Mouse (Mus musculus) brown adipose tissue, adult 24 weeks (tissue): ENCODE data around the gene Klf3. TPM values are rescaled to one million over a fixed set of nuclear protein-coding genes. Genes with fewer than 3 reads are reported as not detected.

Experiments
- H3K27ac ChIP-seq: fragments of 200-500 bp; replicated peaks from 2 replicates; pipeline ENCODE4 v1.5.1; 2012; ENCODE audit warnings: low read depth, mild to moderate bottlenecking, low read length
- H3K4me1 ChIP-seq: fragments of 200-500 bp; 2 replicates; pipeline ENCODE4 v1.6.1; 2012; ENCODE audit warnings: low read length, mixed read lengths; ENCODE audit not compliant: control insufficient read depth, insufficient read depth, insufficient read length
- H3K4me3 ChIP-seq: fragments of 200-500 bp; 2 replicates; pipeline ENCODE4 v1.5.1; 2012; ENCODE audit warnings: low read depth, mild to moderate bottlenecking, low read length, moderate library complexity; ENCODE audit not compliant: insufficient read depth
- polyA plus RNA-seq: library from polyadenylated mRNA; stranded (reverse); fragments of >200 nt; gene quantifications from 2 replicates; pipeline ENCODE4 v1.2.4, GENCODE M21; 2012; ENCODE audit not compliant: missing spikeins, insufficient read depth, insufficient read length

The Klf3 gene
- polyA plus RNA-seq, 1 experiment, result 33.5 TPM

DNA sequence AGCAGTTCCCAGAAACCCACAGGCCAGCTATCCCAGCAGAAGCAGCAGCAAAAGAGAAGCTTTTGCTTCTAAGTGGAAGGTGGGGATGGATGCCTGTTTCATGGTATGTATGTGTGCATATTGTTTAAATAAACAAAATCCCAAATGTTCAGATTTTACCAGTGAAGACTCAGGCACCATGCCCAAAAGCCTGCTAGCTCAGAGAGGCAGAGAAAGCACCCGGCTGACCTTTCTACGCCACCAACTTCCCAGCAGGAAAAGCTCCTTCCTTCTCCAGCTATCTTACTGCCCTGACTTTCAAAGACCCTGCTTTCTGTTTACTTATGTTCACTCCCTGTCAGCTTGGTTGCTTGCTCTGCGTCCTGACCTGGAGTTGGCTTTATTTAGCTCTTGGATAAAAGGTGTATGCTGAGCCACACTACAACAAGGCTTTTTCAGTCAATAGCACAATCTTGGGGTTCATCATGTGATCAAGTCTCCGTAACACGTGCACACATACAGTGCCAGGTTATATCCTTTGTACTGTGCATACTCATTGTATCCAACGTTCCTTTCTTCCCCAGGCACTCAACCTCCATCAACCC lies 35.9 kb downstream of the Klf3 start:
- Histone ChIP-seq H3K27ac (no peak overlapping the region), H3K4me3 (no peak overlapping the region), H3K4me1 (no peaks in the 10 kb centered on the region)

- no peak overlapping the region for H3K4me3 ChIP-seq
- no peak overlapping the region for H3K27ac ChIP-seq
- H3K4me1 ChIP-seq, result no peaks in the 10 kb centered on the region
Measured at GRCm38 (mm10) chr5:64840087-64840486, 36.9 kb downstream of the Klf3 start.

GRCm38 (mm10) chr5:64844622-64845021 lies 41.4 kb downstream of the Klf3 start:
- Histone ChIP-seq H3K4me3 (no peak overlapping the region), H3K27ac (no peak overlapping the region), H3K4me1 (no peaks in the 10 kb centered on the region)

- H3K4me3 ChIP-seq, result no peak overlapping the region
- H3K4me1 ChIP-seq, result no peaks in the 10 kb centered on the region
- H3K27ac ChIP-seq, result no peak overlapping the region
Measured at GRCm38 (mm10) chr5:64847305-64847704, 44.1 kb downstream of the Klf3 start.

GRCm38 (mm10) chr5:64849892-64850291 lies 46.7 kb downstream of the Klf3 start:
- no peak overlapping the region for H3K4me3 ChIP-seq
- no peak overlapping the region for H3K27ac ChIP-seq
- no peaks in the 10 kb centered on the region; the same call in 1 of the 2 replicates for H3K4me1 ChIP-seq

- H3K4me1 ChIP-seq, result no peaks in the 10 kb centered on the region; the same call in 1 of the 2 replicates
- H3K4me3 ChIP-seq, result no peak overlapping the region
- H3K27ac ChIP-seq, result no peak overlapping the region
Measured at GRCm38 (mm10) chr5:64852656-64853398, 49.6 kb downstream of the Klf3 start.

DNA sequence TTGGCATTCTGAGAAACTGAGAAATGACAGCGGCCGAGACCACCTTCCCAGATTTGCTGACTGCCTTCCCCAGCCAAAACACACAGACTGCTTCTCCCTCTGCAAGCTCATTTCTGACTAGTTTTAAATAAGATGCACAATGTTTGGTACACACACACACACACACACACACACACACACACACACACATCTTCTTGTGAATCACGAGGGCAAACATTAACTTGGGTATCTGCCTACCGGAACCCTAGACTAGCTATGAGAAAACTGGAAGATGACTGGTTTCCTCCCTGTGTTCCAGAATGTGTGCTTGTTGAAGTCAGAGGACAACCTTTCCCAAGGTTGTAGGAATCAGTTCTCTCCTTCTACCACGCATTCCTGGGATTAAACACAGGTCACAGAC lies 50.2 kb downstream of the Klf3 start:
- no peaks in the 10 kb centered on the region; the same call in 1 of the 2 replicates for H3K4me1 ChIP-seq
- H3K4me3 ChIP-seq, result no peak overlapping the region
- no peak overlapping the region for H3K27ac ChIP-seq

GRCm38 (mm10) chr5:64855199-64855598 lies 52.0 kb downstream of the Klf3 start:
- Histone ChIP-seq H3K27ac (no peak overlapping the region), H3K4me1 (no peaks in the 10 kb centered on the region; the same call in 1 of the 2 replicates), H3K4me3 (no peak overlapping the region)

DNA sequence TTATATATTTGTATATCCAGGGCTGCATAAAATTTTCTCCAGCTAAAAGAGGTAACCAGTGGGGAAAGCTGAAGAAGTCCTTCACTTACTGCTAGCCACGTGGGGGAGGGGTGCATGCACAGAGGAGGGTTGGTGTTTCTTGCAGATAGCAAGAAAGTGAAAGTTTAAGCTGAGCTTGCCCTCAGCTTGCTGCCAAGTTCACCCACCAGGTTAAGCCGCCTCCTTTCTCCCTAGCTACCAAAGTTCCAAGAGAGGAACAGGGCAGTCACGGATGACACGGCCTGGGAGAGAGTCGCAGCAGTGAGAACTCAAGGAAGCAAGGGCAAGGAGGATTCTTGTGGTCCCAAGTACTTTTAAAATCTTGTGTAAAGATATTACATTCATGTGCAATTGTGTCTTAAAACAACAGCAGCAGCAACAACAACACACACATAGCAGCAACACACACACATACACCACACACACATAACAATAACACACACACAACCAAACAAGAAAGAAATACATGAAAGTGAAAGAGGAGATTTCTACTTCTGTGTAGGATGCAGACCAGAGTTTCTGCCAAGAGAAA lies 57.8 kb downstream of the Klf3 start:
- no peak overlapping the region for H3K27ac ChIP-seq
- peak overlapping the region; percentile 8; the same call in 1 of the 2 replicates for H3K4me3 ChIP-seq
- peaks cover 15% of the 10 kb centered on the region for H3K4me1 ChIP-seq

GRCm38 (mm10) chr5:64861471-64862199 lies 58.4 kb downstream of the Klf3 start:
- Histone ChIP-seq H3K4me3 (peak overlapping the region; percentile 8; the same call in 1 of the 2 replicates), H3K27ac (no peak overlapping the region; the same call in 1 of the 2 replicates), H3K4me1 (peaks cover 15% of the 10 kb centered on the region)

- Histone ChIP-seq H3K27ac (no peak overlapping the region), H3K4me1 (peaks cover 15% of the 10 kb centered on the region), H3K4me3 (no peak overlapping the region)
Measured at GRCm38 (mm10) chr5:64862269-64862668, 59.1 kb downstream of the Klf3 start.

DNA sequence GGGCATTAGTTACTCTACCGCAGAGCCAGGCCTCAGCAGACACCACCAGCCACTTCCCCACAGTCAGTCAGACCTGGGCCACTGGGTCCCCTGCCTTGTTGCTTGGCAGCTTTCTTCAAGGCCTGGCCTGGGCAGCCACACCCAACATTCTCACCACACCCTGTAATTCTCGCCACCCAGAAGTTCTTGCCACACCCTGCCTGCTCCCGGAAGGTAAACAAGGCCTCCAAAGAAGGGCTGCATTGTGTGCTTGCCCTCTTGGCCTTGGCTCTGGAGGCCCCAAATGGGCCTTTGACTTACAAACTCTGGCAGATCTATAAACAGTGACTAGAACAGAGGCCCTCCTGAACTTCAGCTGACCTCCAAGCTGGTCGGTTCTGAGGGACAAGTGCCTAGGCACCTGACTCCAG lies 61.5 kb downstream of the Klf3 start:
- H3K27ac ChIP-seq, result no peak overlapping the region; the same call in none of the 2 replicates
- H3K4me3 ChIP-seq, result no peak overlapping the region

DNA sequence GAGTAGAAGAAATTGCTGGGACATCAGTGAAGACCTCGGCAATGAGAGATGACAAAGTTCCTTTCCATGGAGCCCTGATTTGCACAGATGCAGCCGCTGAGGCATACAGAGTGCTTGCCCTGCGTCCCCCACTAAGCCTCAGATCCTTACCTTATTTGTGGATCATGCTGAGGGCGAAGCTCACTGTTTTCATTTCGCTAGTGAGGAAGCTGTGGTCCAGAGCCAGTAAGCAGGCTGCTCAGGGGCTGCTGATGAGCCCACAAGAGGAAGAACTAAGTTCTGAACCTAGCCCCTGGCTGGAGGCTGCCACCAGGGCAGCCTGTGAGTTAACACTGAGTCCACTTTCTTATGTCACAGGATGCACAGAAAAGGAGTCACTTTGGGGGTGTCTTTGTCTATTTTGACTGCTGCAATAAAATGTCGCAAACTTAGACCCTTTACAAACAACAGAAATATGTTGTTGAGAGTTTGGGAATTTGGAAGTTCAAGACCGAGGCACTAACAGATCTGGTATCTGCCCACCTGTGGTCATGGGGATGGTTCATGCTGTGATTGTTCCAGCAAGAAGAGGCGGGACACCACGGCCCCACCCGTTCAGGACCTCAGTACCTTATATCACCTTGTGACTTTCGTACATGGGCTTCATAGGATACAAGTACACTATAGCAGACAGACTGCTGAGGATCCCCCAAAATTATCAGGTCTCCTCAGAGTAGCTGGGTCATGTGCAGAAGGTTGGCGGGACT lies 62.2 kb downstream of the Klf3 start:
- Histone ChIP-seq H3K27ac (no peak overlapping the region; the same call in 1 of the 2 replicates), H3K4me1 (peaks cover 15% of the 10 kb centered on the region), H3K4me3 (no peak overlapping the region)

More for the DNA sequence above, 61.5 kb downstream of the Klf3 start:
- peaks cover 15% of the 10 kb centered on the region for H3K4me1 ChIP-seq

DNA sequence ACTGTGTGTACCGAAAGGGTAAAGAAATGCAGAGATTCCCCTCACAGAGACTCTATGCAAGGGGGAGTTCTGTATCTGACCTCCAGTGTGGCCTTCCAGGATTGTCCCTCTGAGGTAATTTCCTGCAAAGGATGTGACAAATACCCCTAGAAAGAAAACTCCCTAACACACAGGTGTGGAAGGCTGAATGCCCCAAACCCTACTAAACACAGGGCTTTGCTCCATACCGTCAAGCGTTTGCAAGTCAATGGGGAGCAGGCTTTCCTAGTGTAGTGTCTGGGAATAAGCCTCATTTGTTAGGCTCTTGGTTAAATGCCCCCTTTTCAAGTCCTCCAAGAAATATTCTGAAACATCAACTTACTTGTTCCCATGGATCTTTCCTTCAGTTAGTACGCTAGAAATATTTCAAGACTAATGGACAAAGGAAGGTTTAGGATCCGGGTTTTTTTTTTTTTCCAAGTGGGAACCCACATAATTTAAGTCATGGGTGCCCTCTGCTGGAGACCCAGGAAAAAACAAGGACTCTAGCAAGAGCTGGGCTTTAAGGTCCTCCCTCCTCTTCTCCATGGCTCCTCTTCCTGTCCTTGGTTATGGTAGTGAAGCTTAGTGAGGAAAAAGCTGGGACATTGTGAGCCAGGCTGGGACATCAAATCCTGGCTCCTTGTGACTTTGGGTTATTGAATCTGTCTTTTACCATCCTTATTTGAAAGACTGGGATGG lies 63.3 kb downstream of the Klf3 start:
- Histone ChIP-seq H3K4me3 (no peak overlapping the region), H3K4me1 (peaks cover 13% of the 10 kb centered on the region), H3K27ac (no peak overlapping the region)
